Mouse (Mus musculus): ENCODE results near the gene Atp6v0e.

- no peak for TF ChIP-seq CTCF (IDR thresholded peaks at IDR 0.05)
- no peak for TF ChIP-seq EP300 (IDR thresholded peaks at IDR 0.05)
Observed at GRCm38 (mm10) chr17:26689810-26690209, 26.8 kb downstream of the Atp6v0e start.

Data from lung, postnatal 0 days (tissue).